Mouse (Mus musculus): ENCODE measurements around the gene Dguok. TPM values are rescaled to one million over a fixed set of nuclear protein-coding genes. Genes with fewer than 3 reads are reported as not detected.

Gene Dguok
- polyA plus RNA-seq (2014; fragmentation: Illumina TruSeq; extraction: RNeasy Lipid Tissue Mini Kit (QIAGEN cat#74804)): 21.2 TPM

DNA sequence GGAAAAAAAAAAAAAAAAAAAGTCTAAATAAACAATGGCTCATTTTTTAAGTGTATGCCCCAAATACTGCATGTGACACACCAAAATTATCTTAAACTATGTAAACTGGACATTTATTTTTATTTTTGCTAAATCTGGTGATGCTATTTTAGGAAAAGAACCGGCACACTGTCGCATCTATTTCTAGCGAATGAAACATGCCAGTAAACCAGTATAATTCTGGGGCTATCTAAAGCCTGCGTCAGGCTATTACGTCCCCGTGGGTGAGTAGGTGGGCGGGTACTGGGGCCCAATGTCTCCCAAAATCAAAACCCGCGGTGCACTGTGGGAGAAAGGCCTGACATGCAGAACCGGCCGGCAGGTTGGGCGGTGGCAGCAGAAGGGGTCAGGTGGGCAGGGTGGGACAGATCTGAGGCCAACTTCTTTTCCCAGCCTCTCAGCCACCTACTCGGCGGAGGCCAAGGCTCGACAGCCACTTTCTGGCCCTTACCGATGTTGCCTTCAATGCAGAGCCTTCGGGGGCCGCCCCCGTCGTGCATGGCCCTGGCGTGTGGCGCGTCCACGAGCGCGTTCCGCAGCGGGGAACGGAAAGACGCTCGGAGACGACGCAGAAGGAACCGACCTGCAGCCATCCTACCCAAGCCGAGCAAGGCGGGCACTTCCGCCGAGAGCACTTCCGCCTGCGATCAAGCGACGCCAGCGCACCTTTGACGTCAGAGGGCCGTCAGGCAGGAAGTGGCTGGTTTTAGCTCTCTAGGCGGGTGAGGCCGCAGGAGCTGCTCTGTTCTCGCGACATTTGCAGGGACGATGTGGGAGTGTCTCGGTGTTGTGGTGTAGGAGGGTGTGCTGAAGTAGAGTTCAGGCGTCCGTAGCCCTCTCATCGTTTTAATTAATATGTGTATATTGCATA, at the start of gene Dguok:
Dguok (minus strand) TSS at position 712 of the 910 bp plus-strand sequence.

DNA sequence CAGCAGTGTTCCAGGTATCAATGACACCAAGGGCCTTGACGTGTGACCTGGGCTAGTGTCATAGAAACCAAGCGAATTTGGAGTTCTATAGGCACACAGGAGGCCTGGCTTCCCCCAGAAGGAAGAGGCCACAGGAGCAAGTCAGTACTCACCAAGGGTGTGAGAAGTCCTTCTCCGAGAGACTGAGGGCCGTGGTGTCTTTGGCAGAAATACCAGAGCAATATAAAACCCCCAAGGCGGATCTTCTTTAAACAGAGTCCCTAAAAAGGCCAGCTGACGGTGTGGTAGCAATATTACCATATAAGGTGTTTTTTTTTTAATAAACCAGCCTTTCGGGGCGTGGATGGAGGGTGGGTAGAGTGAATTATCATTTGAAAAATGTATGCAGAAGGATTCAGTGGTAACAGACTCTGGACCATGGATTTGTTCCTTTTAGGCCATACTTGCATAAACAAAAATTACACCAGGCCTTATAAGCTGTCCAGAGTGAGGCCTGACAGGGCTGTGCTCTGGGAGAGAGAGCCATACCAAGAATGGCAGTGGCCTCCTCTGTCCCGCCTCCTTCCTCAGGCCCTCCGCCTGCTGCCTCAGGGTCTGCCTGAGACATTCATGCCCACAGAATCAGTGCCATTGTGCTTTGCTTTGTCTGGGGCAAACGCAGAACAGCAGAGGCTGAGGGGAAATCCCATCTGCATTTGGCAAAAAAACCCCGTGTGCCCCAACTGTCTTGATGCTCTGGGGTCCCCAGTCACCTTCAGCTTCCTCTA, 29.4 kb upstream of the Dguok start, which contains the start of gene Actg2:
Actg2 (minus strand) TSS at position 238 of the 767 bp plus-strand sequence.

DNA sequence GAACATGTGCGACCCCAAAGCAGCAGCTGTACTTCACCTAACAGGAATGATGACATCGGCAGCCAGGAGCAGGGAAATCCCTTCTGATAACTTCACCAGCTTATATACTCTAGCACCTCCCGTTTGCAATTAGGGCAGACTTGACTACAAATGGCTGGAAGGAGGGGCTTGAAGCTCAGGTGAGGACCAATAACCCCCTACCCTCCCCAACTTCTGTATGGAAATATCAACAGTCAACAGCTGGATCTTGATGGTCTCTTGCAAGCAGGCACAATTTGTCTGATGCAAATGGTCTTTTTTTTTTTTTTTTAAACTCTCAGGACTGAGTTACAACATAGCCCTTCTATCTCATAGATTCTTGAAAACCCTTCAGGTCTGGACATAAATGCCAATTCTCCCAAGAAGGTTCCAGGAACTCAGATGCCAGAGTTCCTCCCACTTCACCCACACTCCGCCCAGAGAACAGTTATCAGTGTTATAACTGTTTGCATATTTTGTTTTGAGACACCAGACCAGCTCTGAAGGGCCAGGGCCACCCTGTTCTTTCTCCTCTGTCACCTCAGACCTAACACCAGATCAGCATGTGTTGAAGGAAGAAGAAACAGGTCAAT, 47.6 kb downstream of the Dguok start, which contains the start of gene Tet3:
Tet3 (minus strand) TSS at position 51 of the 611 bp plus-strand sequence.

Other genes with a start within 250 kb of the Dguok start
- gene Mthfd2, start 181.1 kb downstream of the Dguok start, polyA plus RNA-seq (2014; fragmentation: Illumina TruSeq; extraction: RNeasy Lipid Tissue Mini Kit (QIAGEN cat#74804)): 7.9 TPM
- 248 TPM for gene Mob1a, start 181.0 kb downstream of the Dguok start, polyA plus RNA-seq (2014; fragmentation: Illumina TruSeq; extraction: RNeasy Lipid Tissue Mini Kit (QIAGEN cat#74804))
- 32.9 TPM for gene Bola3, start 157.8 kb downstream of the Dguok start, polyA plus RNA-seq (2014; fragmentation: Illumina TruSeq; extraction: RNeasy Lipid Tissue Mini Kit (QIAGEN cat#74804))
- gene Tet3, start 47.9 kb downstream of the Dguok start, polyA plus RNA-seq (2014; fragmentation: Illumina TruSeq; extraction: RNeasy Lipid Tissue Mini Kit (QIAGEN cat#74804)): 19.6 TPM
- gene Actg2, start 29.3 kb upstream of the Dguok start, polyA plus RNA-seq (2014; fragmentation: Illumina TruSeq; extraction: RNeasy Lipid Tissue Mini Kit (QIAGEN cat#74804)): 65.2 TPM
- gene Stambp, start 65.8 kb upstream of the Dguok start, polyA plus RNA-seq (2014; fragmentation: Illumina TruSeq; extraction: RNeasy Lipid Tissue Mini Kit (QIAGEN cat#74804)): 75.7 TPM
- not detected for gene Clec4f, start 149.2 kb upstream of the Dguok start, polyA plus RNA-seq (2014; fragmentation: Illumina TruSeq; extraction: RNeasy Lipid Tissue Mini Kit (QIAGEN cat#74804))
- not detected for gene Cd207, start 170.9 kb upstream of the Dguok start, polyA plus RNA-seq (2014; fragmentation: Illumina TruSeq; extraction: RNeasy Lipid Tissue Mini Kit (QIAGEN cat#74804))
- not detected for gene Vax2, start 204.3 kb upstream of the Dguok start, polyA plus RNA-seq (2014; fragmentation: Illumina TruSeq; extraction: RNeasy Lipid Tissue Mini Kit (QIAGEN cat#74804))
- gene Atp6v1b1, start 236.0 kb upstream of the Dguok start, polyA plus RNA-seq (2014; fragmentation: Illumina TruSeq; extraction: RNeasy Lipid Tissue Mini Kit (QIAGEN cat#74804)): 0.60 TPM